Mouse (Mus musculus) fibroblast of lung, adult 2 months (primary cell): ENCODE data around the gene Fam163a.

Source experiments
- DNase-seq: peaks from one replicate; pipeline ENCODE4 v3.0.0-alpha.2; 2011; ENCODE audit warnings: low read depth

Gene Fam163a

GRCm38 (mm10) chr1:156201069-156201468 is 3.8 kb downstream of the Fam163a start:
- DNase-seq = no peak

- no peak for DNase-seq
Measured at GRCm38 (mm10) chr1:156197588-156197987, 7.2 kb downstream of the Fam163a start.

- DNase-seq = no peak
Measured at GRCm38 (mm10) chr1:156193292-156193691, 11.5 kb downstream of the Fam163a start.

GRCm38 (mm10) chr1:156192853-156193252 is 12.0 kb downstream of the Fam163a start:
- DNase-seq = no peak

- DNase-seq = no peak
Measured at GRCm38 (mm10) chr1:156186646-156187045, 18.2 kb downstream of the Fam163a start.

- no peak for DNase-seq
Measured at GRCm38 (mm10) chr1:156184158-156184571, 20.7 kb downstream of the Fam163a start.

- no peak for DNase-seq
Measured at GRCm38 (mm10) chr1:156183176-156183958, 21.5 kb downstream of the Fam163a start.

GRCm38 (mm10) chr1:156179875-156180274 is 25.0 kb downstream of the Fam163a start:
- no peak for DNase-seq

GRCm38 (mm10) chr1:156168737-156169136 is 36.1 kb downstream of the Fam163a start:
- DNase-seq = no peak

- no peak for DNase-seq
Measured at GRCm38 (mm10) chr1:156116770-156117169, 88.1 kb downstream of the Fam163a start.

- DNase-seq = no peak
Measured at GRCm38 (mm10) chr1:156113884-156114499, 90.8 kb downstream of the Fam163a start.

GRCm38 (mm10) chr1:156112142-156112541 is 92.7 kb downstream of the Fam163a start:
- DNase-seq = no peak

- no peak for DNase-seq
Measured at GRCm38 (mm10) chr1:156111728-156112127, 93.1 kb downstream of the Fam163a start.

- no peak for DNase-seq
Measured at GRCm38 (mm10) chr1:156111090-156111489, 93.7 kb downstream of the Fam163a start.

GRCm38 (mm10) chr1:156108400-156108799 is 96.4 kb downstream of the Fam163a start:
- DNase-seq = no peak

GRCm38 (mm10) chr1:156107424-156107823 is 97.4 kb downstream of the Fam163a start:
- DNase-seq = no peak

GRCm38 (mm10) chr1:156105381-156105780 is 99.4 kb downstream of the Fam163a start:
- DNase-seq = no peak

- no peak for DNase-seq
Measured at GRCm38 (mm10) chr1:156103763-156104162, 101.1 kb downstream of the Fam163a start.

- DNase-seq = no peak
Measured at GRCm38 (mm10) chr1:156091811-156092210, 113.0 kb downstream of the Fam163a start.

GRCm38 (mm10) chr1:156090042-156090441 is 114.8 kb downstream of the Fam163a start:
- DNase-seq = no peak

GRCm38 (mm10) chr1:156089561-156089960 is 115.3 kb downstream of the Fam163a start:
- no peak for DNase-seq

GRCm38 (mm10) chr1:156087586-156087985 is 117.2 kb downstream of the Fam163a start:
- no peak for DNase-seq

GRCm38 (mm10) chr1:156085770-156086169 is 119.1 kb downstream of the Fam163a start:
- DNase-seq = peak; percentile 26

GRCm38 (mm10) chr1:156084603-156085002 is 120.2 kb downstream of the Fam163a start:
- no peak for DNase-seq
